20 mouse cellular contexts compared by ENCODE assay signal in the genomic region with DNA sequence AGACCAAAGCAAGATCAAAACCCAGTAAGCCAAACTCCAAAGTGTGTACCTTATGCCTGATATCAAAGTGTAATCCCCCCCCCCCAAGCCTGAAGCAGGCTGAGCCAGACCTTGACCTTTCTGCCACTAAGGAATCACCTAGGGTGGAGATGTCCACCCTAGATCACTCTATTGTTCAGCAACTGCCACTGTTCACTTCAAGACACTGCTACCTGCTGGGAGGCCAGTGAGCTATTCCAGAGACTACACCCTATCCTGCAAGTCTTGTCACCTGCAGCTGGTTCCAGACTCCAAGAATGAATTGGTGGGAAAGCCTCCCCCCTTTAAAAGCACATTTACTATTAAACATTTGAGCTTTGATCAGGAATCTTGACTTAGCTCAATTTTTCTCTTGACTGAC.
DNase-seq lines count a peak whose midpoint lies in the region.
"Had no signal": no experiment of that assay in that cellular context is flagged by ENCODE, and none has a peak within 500 bp of the region (broad histone marks: within the 10 kb centered on the region; RNA-seq: fewer than 3 reads in every experiment).

No protein-coding gene starts in this region.

- peak; percentile 87 for DNase-seq in ES-CJ7 (ENCODE audit: low read depth, low spot score)
- DNase-seq in R1 (ENCODE audit: low read depth, low spot score), result peak; percentile 66
- peak; percentile 62 for DNase-seq in ZHBTc4 (ENCODE audit: low read depth, low spot score)
- DNase-seq in urinary bladder, postnatal 14 days (ENCODE audit: low spot score), result no peak
- DNase-seq in adrenal gland, adult 18-20 months (ENCODE audit: low spot score in 2 of 2), result no peak
- no peak for DNase-seq in spleen, postnatal 36 days (ENCODE audit: low spot score in 2 of 2)
- DNase-seq: adrenal gland, adult 2 months; adrenal gland, adult 8-10 months; adrenal gland, postnatal 10 days; adrenal gland, postnatal 14 days; adrenal gland, postnatal 25 days; adrenal gland, postnatal 36 days; B cell, adult 2 months; cerebellum, adult 11 months; cerebellum, adult 11-12 months; cerebellum, adult 18-20 months; cerebellum, adult 2 months; cerebellum, adult 8-10 months; cerebellum, adult 9-10 months; cerebellum, adult 9-11 months had no signal

Comparison
In these comparisons a context has a peak if more than half of its experiments do, and no peak if none do; other contexts are left out.
1. DNase-seq: peak in ES-CJ7 (single experiment), R1 (single experiment) and ZHBTc4 (single experiment); none in urinary bladder, postnatal 14 days (single experiment), adrenal gland, adult 18-20 months (0 of 2) and spleen, postnatal 36 days (0 of 2).